Mouse (Mus musculus) hindbrain, embryonic 11.5 days (tissue): ENCODE results near the gene Rnf38. TPM values are rescaled to one million over a fixed set of nuclear protein-coding genes. Genes with fewer than 3 reads are reported as not detected.

Source experiments
- ATAC-seq: fragments of 200-750 bp; cut with Nextera tagmentation; 2 replicates; pipeline ENCODE4 v1.8.0; 2017; ENCODE audit warnings: mild to moderate bottlenecking, moderate TSS enrichment, moderate library complexity; ENCODE audit not compliant: low FRiP score
- DNase-seq: peaks from one replicate; pipeline ENCODE4 v3.0.0-alpha.2; 2015; ENCODE audit warnings: low spot score
- H3K27ac ChIP-seq: fragments of 300-500 bp; sonication (generic); 2 replicates; pipeline ENCODE4 v1.5.1; 2014; ENCODE audit warnings: mild to moderate bottlenecking, low read depth, low read length
- H3K27me3 ChIP-seq: fragments of 300-500 bp; sonication (generic); 2 replicates; pipeline ENCODE4 v1.6.1; 2014; ENCODE audit warnings: mild to moderate bottlenecking, low read length, moderate library complexity, mixed read lengths; ENCODE audit not compliant: control insufficient read depth, insufficient read depth
- H3K36me3 ChIP-seq: fragments of 300-500 bp; sonication (generic); 2 replicates; pipeline ENCODE4 v1.6.1; 2014; ENCODE audit warnings: mild to moderate bottlenecking, low read length, moderate library complexity, mixed read lengths; ENCODE audit not compliant: control insufficient read depth, insufficient read depth
- H3K4me1 ChIP-seq: fragments of 300-500 bp; sonication (generic); replicated peaks from 2 replicates; pipeline ENCODE4 v1.6.1; 2014; ENCODE audit warnings: low read length, mixed read lengths; ENCODE audit not compliant: control insufficient read depth, insufficient read depth
- H3K4me2 ChIP-seq: fragments of 300-500 bp; sonication (generic); replicated peaks from 2 replicates; pipeline ENCODE4 v1.6.1; 2014; ENCODE audit warnings: mild to moderate bottlenecking, low read depth, low read length
- H3K4me3 ChIP-seq: fragments of 300-500 bp; sonication (generic); 2 replicates; pipeline ENCODE4 v1.5.1; 2014; ENCODE audit warnings: low read depth, low read length
- H3K9ac ChIP-seq: fragments of 300-500 bp; sonication (generic); 2 replicates; pipeline ENCODE4 v1.6.1; 2014; ENCODE audit warnings: low read depth, low read length
- H3K9me3 ChIP-seq: fragments of 300-500 bp; sonication (generic); 2 replicates; pipeline ENCODE4 v1.6.1; 2016; ENCODE audit warnings: low read length; ENCODE audit not compliant: control insufficient read depth
- WGBS: fragments of 180-500 bp; shearing (Covaris S2); extraction: QIAGEN DNeasy Blood & Tissue Kit; methylation state at CpG from one replicate; pipeline ENCODE4 v1.1.7; 2014; 5-methylcytosine and 5-hydroxymethylcytosine counted together
- polyA plus RNA-seq: library from polyadenylated mRNA; unstranded; fragments of >200 nt; fragmentation: Nextera tagmentation; extraction: Ambion mirVana; gene quantifications from 2 replicates; pipeline ENCODE4 v1.2.1, GENCODE M21; 2014

The Rnf38 gene
- 56.0 and 57.0 TPM in 2 replicates for polyA plus RNA-seq

DNA sequence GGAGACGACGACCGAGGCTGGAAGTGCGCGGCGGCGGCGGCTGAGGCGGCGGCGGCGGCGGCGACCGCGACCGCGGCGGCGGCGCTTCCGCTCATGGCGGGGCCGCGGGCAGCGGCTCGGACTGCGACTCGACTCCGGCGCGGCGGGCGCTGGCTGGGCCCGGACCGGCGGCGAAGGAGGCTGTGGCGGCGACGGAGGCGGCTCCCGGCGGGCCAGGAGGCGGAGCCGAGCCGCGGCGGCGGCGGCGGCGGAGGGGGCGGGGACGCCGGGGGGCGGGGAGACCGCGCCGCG is at the start of gene Rnf38:
Gene Rnf38 (minus strand): TSS at position 77 of the 291 bp plus-strand sequence.
- Histone ChIP-seq H3K9ac (peak within 1 kb of the TSS; percentile 91), H3K27ac (peak within 1 kb of the TSS; percentile 96), H3K9me3 (no peaks in the 10 kb centered on the region), H3K4me3 (peak within 1 kb of the TSS; percentile 83), H3K4me1 (0 out of 2 replicates have a peak, but pooled peaks cover under 1% of the 10 kb centered on the region), H3K4me2 (peak within 1 kb of the TSS; percentile 79), H3K27me3 (no peaks in the 10 kb centered on the region), H3K36me3 (no peaks in the 10 kb centered on the region)
- DNase-seq (no peak), ATAC-seq (no peak)
- no CpG with 5 or more reads among the region's 61 CpGs for WGBS

DNA sequence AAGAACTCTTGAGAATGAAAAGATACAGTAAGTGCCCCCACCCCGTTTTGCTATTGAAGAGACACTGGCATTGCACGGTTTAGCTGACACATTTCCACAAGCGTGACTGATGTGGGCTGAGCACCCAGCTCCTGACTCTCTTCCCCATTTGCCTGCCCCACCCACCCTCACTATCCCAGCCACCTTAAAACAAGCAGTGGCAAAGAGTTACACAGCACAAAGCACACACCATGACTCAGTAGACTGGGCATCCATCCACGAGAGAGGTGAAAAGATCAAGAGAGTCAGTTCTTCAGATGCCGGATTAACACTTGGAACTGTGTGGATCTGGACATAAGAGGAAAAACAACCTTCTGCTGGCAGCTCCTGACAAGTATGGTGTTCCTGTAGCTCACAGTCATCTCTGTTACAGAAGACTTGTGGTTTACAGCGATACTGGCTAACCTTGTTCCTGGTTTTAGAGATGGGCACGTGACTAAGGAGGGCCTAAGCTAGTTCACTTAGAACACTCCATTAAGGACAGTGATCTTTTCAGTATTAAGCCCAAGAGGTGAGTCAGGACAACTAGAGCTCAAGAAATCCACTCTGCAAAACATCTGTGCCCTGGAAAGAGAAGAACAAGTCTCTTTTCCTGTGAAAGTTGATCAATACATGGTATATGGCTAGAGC is 48.1 kb upstream of the Rnf38 start:
- DNase-seq = no peak
- Histone ChIP-seq H3K9me3 (no peaks in the 10 kb centered on the region), H3K27me3 (no peaks in the 10 kb centered on the region), H3K36me3 (no peaks in the 10 kb centered on the region), H3K9ac (no peak overlapping the region), H3K4me1 (no peaks in the 10 kb centered on the region), H3K4me3 (no peak overlapping the region), H3K4me2 (no peak overlapping the region), H3K27ac (no peak overlapping the region)
- WGBS = 78% methylated on average over 7 of the region's 7 CpGs
- no peak for ATAC-seq

DNA sequence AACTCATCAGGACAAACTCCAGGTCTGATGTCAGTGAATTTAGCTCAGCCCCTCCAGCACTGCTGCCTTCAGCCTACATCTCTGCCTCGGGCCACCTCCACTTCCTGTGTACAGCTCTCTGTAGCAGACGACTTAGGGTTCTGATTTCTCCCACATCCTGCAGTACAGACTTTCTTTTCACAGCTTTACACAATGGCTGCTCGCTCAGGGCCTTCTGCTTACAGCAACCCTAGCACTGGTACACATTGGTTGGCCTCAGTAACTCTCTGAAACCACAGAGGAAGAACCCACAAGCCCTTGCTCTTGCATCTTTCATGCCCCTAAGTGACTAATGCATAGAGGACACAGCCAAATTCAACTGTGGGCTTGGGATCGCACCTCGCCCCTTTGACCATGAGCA is 37.5 kb upstream of the Rnf38 start:
- H3K36me3 ChIP-seq = no peaks in the 10 kb centered on the region
- H3K27me3 ChIP-seq = no peaks in the 10 kb centered on the region
- no peak overlapping the region for H3K4me2 ChIP-seq
- H3K9ac ChIP-seq = no peak overlapping the region
- no peaks in the 10 kb centered on the region for H3K4me1 ChIP-seq
- WGBS = 75% methylated on average over 5 of the region's 5 CpGs
- no peak for DNase-seq
- no peak overlapping the region for H3K4me3 ChIP-seq
- no peak overlapping the region for H3K27ac ChIP-seq
- H3K9me3 ChIP-seq = no peaks in the 10 kb centered on the region
- no peak for ATAC-seq

DNA sequence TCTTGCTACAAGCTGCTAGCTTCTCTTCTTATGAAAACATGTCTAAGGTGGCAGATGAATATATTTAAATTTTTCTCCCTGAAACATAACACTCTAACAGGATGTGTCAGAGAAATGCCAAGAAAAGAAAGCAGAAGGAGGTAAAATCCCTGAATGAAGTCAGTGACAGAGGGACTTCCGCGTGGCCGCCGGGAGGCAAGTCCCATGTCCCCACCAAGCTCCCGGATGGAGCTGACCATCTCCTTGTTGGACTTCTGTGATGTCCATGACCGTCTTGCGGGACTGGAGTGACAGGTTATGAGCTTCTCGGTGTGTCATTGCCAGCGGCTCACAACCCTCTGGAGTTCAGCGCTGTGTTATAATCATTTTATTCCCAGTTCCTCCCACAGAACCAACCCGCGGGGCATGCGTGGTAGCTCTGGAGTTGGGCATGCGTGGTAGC is 35.8 kb upstream of the Rnf38 start:
- Histone ChIP-seq H3K9ac (no peak overlapping the region), H3K27me3 (no peaks in the 10 kb centered on the region), H3K36me3 (no peaks in the 10 kb centered on the region), H3K4me3 (no peak overlapping the region), H3K4me1 (no peaks in the 10 kb centered on the region), H3K27ac (no peak overlapping the region), H3K9me3 (no peaks in the 10 kb centered on the region), H3K4me2 (no peak overlapping the region)
- DNase-seq (no peak), ATAC-seq (no peak)
- WGBS = 94% methylated on average over 14 of the region's 14 CpGs

DNA sequence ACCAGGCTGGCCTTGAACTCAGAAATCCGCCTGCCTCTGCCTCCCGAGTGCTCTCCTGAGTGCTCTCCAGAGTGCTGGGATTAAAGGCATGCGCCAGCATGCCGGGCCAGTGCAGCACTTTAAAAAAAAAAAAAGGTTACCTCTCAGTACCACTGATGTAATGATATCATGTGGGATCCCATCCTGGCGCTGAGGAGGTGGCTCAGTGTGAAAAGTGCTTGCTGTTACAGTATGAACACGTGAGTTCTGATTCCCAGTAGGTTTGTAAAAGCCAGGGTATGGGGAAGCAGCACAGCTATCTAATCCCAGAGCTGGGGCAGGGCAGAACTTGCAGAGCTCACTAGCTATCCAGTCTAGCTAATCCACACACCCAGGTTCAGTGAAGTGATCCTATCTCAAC is 33.8 kb upstream of the Rnf38 start:
- Histone ChIP-seq H3K4me2 (no peak overlapping the region), H3K9me3 (no peaks in the 10 kb centered on the region), H3K4me3 (no peak overlapping the region), H3K27me3 (no peaks in the 10 kb centered on the region), H3K9ac (no peak overlapping the region), H3K36me3 (no peaks in the 10 kb centered on the region), H3K27ac (no peak overlapping the region), H3K4me1 (no peaks in the 10 kb centered on the region)
- ATAC-seq = no peak
- WGBS = 88% methylated on average over 6 of the region's 6 CpGs
- DNase-seq = no peak

DNA sequence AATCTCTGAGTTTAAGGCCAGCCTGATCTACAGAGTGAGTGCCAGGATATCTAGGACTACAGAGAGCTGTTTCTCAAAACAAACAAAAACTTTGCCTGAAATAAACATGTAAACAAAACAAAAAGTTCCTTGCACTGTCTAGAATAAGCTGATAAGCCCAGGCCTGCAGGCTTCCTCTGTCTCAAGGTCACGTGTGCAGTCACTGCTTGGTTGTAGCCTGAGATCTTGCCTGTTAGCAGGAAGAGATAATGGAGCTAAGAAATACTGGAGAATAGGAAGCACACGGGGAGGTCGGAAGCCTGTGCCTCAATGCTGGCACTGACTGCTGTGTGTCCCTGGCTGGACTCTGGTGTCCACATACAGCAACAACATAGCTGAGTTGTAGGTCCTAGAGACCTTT is 31.9 kb upstream of the Rnf38 start:
- WGBS = 88% methylated on average over 3 of the region's 3 CpGs
- no peak overlapping the region for H3K4me3 ChIP-seq
- no peak overlapping the region for H3K4me2 ChIP-seq
- no peaks in the 10 kb centered on the region for H3K27me3 ChIP-seq
- H3K4me1 ChIP-seq = no peaks in the 10 kb centered on the region
- DNase-seq (no peak), ATAC-seq (no peak)
- no peak overlapping the region for H3K27ac ChIP-seq
- H3K9me3 ChIP-seq = no peaks in the 10 kb centered on the region
- no peak overlapping the region for H3K9ac ChIP-seq
- no peaks in the 10 kb centered on the region for H3K36me3 ChIP-seq

DNA sequence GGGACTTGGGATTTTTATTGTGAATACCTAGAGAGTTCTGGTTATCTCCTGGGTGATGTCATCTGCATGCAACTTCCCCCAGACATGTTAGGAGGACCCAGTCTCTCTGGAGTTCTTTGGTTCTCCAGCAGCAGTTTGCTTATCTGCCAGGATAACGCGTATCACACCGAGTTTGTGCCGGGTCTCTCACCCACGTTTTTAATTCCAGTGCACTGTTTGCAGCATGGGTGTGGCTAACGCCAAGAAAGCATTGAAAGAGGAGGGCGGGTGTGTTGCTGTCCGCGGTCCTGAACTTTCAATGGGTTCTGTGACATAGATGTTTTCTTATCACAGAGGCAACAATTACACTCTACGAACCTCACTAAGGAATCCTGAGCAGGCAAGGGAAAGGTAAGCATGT is 26.7 kb upstream of the Rnf38 start:
- ATAC-seq (no peak), DNase-seq (peak; percentile 77)
- 4% methylated on average over 10 of the region's 10 CpGs for WGBS

DNA sequence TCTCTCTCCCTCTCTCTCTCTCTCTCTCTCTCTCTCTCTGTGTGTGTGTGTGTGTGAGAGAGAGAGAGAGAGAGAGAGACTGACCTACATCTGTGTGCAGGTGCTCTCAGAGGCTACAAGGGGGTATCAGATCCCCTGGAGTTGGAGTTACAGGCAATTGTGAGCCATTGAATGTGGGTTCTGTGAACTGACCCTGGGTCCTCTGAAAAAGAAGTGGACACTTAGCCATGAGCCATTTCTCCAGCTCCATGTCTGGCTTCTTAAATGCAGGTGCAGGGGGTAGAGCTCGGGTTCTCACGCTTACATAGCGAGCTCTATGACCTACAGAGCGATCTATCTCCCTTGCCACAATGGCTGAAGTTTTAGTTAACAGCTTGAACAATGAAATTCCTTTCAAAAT is 25.5 kb upstream of the Rnf38 start:
- Histone ChIP-seq H3K36me3 (no peaks in the 10 kb centered on the region), H3K4me1 (no peaks in the 10 kb centered on the region), H3K9ac (no peak overlapping the region), H3K9me3 (no peaks in the 10 kb centered on the region), H3K27me3 (no peaks in the 10 kb centered on the region), H3K4me3 (no peak overlapping the region), H3K27ac (no peak overlapping the region), H3K4me2 (no peak overlapping the region)
- 79% methylated on average over 4 of the region's 4 CpGs for WGBS
- DNase-seq (no peak), ATAC-seq (no peak)

More for the DNA sequence above, 26.7 kb upstream of the Rnf38 start:
- H3K9me3 ChIP-seq = no peaks in the 10 kb centered on the region
- H3K4me3 ChIP-seq = no peak overlapping the region
- H3K4me1 ChIP-seq = no peaks in the 10 kb centered on the region
- H3K4me2 ChIP-seq = no peak overlapping the region
- no peak overlapping the region for H3K9ac ChIP-seq
- no peaks in the 10 kb centered on the region for H3K36me3 ChIP-seq
- no peak overlapping the region for H3K27ac ChIP-seq
- H3K27me3 ChIP-seq = no peaks in the 10 kb centered on the region

DNA sequence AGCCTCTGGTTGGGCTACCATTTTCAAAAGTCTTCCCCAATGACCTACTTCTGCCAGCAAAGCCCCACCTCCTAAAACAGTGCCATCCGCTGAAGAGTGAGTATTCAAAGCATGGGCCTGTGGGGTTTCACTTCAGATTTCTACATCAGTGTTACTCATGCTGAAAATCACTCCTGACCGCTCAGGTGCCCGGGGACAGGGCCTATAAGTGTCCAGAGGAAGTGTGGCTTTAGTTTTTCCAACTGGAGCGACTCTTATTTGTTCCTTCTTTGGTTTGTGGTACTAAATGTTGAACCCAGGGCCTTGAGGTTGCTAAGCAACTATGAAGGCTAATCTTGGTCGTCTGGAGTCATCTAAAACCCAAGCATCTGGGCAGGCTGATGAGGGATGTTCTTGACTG is 21.0 kb upstream of the Rnf38 start:
- 75% methylated on average over 5 of the region's 5 CpGs for WGBS

More for the DNA sequence above, 21.0 kb upstream of the Rnf38 start:
- no peak for ATAC-seq
- no peaks in the 10 kb centered on the region for H3K36me3 ChIP-seq
- H3K27ac ChIP-seq = no peak overlapping the region
- H3K9me3 ChIP-seq = no peaks in the 10 kb centered on the region
- peaks cover 3% of the 10 kb centered on the region; the same call in 1 of the 2 replicates for H3K4me1 ChIP-seq
- no peak for DNase-seq
- no peak overlapping the region for H3K4me2 ChIP-seq
- no peak overlapping the region for H3K9ac ChIP-seq
- no peak overlapping the region for H3K4me3 ChIP-seq
- H3K27me3 ChIP-seq = no peaks in the 10 kb centered on the region
